Mouse (Mus musculus) neural tube, embryonic 12.5 days (tissue): ENCODE data around the gene Vsx1. TPM values are rescaled to one million over a fixed set of nuclear protein-coding genes. Genes with fewer than 3 reads are reported as not detected.

Experiments used
- ATAC-seq: fragments of 200-750 bp; cut with Nextera tagmentation; 2 replicates; pipeline ENCODE4 v1.8.0; 2017; ENCODE audit warnings: low read depth, mild to moderate bottlenecking, moderate TSS enrichment, moderate library complexity; ENCODE audit not compliant: low FRiP score
- H3K27ac ChIP-seq: fragments of 300-500 bp; sonication (generic); 2 replicates; pipeline ENCODE4 v1.5.1; 2016
- H3K27me3 ChIP-seq: fragments of 300-500 bp; sonication (generic); replicated peaks from 2 replicates; pipeline ENCODE4 v1.6.1; 2016; ENCODE audit warnings: mild to moderate bottlenecking
- H3K36me3 ChIP-seq: fragments of 300-500 bp; sonication (generic); 2 replicates; pipeline ENCODE4 v1.6.1; 2016; ENCODE audit warnings: mild to moderate bottlenecking
- H3K4me1 ChIP-seq: fragments of 300-500 bp; sonication (generic); 2 replicates; pipeline ENCODE4 v1.6.1; 2016
- H3K4me2 ChIP-seq: fragments of 300-500 bp; sonication (generic); replicated peaks from 2 replicates; pipeline ENCODE4 v1.6.1; 2016; ENCODE audit warnings: mild to moderate bottlenecking
- H3K4me3 ChIP-seq: fragments of 300-500 bp; sonication (generic); 2 replicates; pipeline ENCODE4 v1.5.1; 2016
- H3K9ac ChIP-seq: fragments of 300-500 bp; sonication (generic); 2 replicates; pipeline ENCODE4 v1.6.1; 2016; ENCODE audit warnings: mild to moderate bottlenecking
- H3K9me3 ChIP-seq: fragments of 300-500 bp; sonication (generic); 2 replicates; pipeline ENCODE4 v1.6.1; 2016; ENCODE audit warnings: mild to moderate bottlenecking
- WGBS: fragments of 180-500 bp; shearing (Covaris S2); methylation state at CpG from one replicate; pipeline ENCODE4 v1.1.7; 2016; 5-methylcytosine and 5-hydroxymethylcytosine counted together
- polyA plus RNA-seq: library from polyadenylated mRNA; unstranded; fragments of >200 nt; fragmentation: Nextera tagmentation; extraction: Ambion mirVana; gene quantifications from 2 replicates; pipeline ENCODE4 v1.2.1, GENCODE M21; 2016

Vsx1 gene
- 0.51 and 0.63 TPM in 2 replicates for polyA plus RNA-seq

DNA sequence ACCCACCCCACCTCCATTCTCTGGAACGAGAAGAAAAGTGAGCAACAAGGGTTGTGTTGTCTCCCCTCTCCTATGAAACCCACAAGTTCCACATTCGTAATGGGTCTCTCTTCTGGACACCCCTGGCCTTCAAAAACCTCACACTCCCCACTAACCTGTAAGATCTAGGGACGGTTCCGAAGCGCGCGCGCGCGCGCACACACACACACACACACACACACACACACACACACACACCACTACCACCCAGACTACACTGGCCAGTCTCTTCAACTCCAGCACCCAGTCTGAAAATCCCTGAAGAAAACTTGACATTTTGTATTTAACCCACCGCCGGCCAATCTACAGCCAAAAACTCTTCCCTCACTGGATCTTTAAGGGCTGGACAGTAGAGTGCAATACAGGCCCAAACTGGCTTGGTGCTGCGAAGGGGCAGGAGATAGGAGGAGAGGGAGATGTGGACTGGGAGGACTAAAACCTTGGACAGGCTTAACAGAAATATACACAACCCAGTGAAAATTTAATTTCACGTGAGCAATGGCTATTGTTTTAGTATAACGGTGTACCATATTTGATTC is at the start of gene Vsx1:
Gene Vsx1 (minus strand): TSS at position 138 of the 578 bp plus-strand sequence.
- H3K27me3 ChIP-seq, result peaks cover 80% of the 10 kb centered on the region
- H3K27ac ChIP-seq, result no peak within 1 kb of the TSS
- ATAC-seq, result no peak

DNA sequence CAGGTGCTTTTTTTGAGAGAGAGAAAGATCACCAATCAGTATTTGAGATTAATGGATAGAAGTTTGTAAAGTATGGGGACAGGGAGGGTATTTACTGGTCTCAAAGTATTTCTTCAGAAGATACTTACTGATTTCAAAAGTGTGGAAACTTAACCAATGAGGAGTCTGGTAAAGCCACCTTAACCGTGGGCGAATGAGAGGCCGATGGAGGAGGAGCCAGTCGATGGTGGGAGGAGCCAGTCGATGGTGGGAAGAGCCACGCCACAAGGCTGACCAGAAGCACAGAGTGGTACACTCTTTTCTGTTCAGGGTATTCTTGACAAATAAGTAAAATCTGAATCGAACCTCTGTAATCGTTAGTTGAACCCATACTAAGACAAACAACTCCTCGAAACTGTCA is 48.7 kb upstream of the Vsx1 start:
- H3K4me1 ChIP-seq, result 0 out of 2 replicates have a peak, but pooled peaks cover 5% of the 10 kb centered on the region
- no peak overlapping the region for H3K27ac ChIP-seq
- H3K9me3 ChIP-seq, result no peaks in the 10 kb centered on the region
- no peak overlapping the region for H3K4me2 ChIP-seq
- H3K9ac ChIP-seq, result no peak overlapping the region
- H3K36me3 ChIP-seq, result no peaks in the 10 kb centered on the region
- no peak for ATAC-seq
- peaks cover 22% of the 10 kb centered on the region for H3K27me3 ChIP-seq
- 82% methylated on average over 9 of the region's 9 CpGs for WGBS
- H3K4me3 ChIP-seq, result no peak overlapping the region

More for the DNA sequence above, at the start of gene Vsx1:
- WGBS, result 45% methylated on average over 16 of the region's 16 CpGs
- Histone ChIP-seq H3K4me3 (peak within 1 kb of the TSS; percentile 40), H3K4me2 (peak within 1 kb of the TSS; percentile 79), H3K36me3 (no peaks in the 10 kb centered on the region), H3K9me3 (no peaks in the 10 kb centered on the region), H3K4me1 (peaks cover 8% of the 10 kb centered on the region; the same call in 1 of the 2 replicates), H3K9ac (peak within 1 kb of the TSS; percentile 48; the same call in 1 of the 2 replicates)

DNA sequence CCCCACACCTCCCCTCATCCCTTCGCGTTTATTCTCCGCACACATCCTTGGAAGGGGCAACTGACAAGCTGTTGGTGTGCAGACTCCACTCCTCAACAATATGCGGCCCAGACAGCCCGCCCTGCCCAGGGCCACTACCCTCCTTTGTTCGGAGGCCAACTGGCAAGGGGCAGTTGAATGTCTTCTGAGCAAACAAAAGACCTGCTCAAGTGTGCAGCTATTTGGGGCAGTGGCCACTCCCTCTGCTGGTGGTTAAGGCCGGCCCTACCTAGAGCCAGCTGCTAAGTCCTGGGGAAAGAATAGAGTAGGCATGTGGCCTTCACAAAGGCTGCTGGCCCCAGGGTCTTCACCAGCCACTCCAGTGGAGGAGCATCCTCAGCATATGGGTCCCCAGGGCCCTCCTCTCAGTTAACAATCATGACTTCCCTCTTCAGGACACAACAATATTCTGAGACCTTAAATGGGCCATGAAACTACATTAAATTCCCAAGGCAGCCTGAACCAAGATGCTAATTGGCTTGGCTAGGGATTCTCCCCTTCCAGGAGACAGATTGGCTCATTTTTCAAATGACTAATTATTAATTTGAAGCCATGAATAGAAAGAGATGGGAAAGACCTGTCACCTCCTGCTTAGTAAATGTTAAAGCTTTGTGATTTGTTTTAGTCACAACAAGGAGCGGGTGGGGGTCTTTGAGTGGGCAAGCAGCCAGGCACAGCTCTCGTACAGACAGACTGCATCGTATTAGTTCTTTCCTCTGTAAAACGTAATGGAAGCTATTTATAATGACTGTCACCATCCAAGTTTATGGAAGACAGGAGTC is 46.8 kb upstream of the Vsx1 start:
- peak; percentile 99 for ATAC-seq
- Histone ChIP-seq H3K36me3 (no peaks in the 10 kb centered on the region), H3K27ac (no peak overlapping the region), H3K27me3 (peaks cover 18% of the 10 kb centered on the region), H3K9ac (no peak overlapping the region), H3K4me2 (peak overlapping the region; percentile 35; the same call in 1 of the 2 replicates), H3K4me3 (no peak overlapping the region), H3K9me3 (no peaks in the 10 kb centered on the region), H3K4me1 (0 out of 2 replicates have a peak, but pooled peaks cover 5% of the 10 kb centered on the region)
- WGBS, result 19% methylated on average over 11 of the region's 11 CpGs

DNA sequence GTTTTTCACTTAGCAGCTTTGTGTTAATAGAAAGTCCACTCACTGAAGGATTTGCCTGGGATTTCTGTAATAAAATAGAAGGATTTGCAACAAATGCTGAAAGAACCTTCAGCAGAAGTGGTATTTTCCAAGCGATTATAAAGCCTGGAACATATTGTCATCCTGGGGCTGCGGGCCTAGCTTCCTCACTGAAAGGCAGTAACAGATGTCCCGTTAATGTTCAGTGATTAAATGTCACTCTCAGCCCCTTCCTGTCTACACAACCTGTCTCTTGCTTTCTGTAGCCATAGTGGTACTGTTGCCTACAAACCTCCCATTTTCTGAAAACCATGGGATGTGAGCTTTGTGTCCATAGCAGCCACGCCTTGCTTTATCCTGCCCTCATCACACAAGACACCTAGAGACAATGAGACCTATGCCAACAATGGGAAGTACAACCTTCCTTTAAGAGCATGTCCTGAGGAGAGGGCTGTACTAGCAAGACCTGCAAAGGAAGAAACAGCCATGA is 23.1 kb upstream of the Vsx1 start:
- Histone ChIP-seq H3K4me1 (no peaks in the 10 kb centered on the region), H3K9me3 (no peaks in the 10 kb centered on the region), H3K4me3 (no peak overlapping the region), H3K4me2 (no peak overlapping the region), H3K36me3 (no peaks in the 10 kb centered on the region), H3K27me3 (no peaks in the 10 kb centered on the region), H3K27ac (no peak overlapping the region), H3K9ac (no peak overlapping the region)
- WGBS, result 79% methylated on average over 4 of the region's 4 CpGs
- ATAC-seq, result no peak

DNA sequence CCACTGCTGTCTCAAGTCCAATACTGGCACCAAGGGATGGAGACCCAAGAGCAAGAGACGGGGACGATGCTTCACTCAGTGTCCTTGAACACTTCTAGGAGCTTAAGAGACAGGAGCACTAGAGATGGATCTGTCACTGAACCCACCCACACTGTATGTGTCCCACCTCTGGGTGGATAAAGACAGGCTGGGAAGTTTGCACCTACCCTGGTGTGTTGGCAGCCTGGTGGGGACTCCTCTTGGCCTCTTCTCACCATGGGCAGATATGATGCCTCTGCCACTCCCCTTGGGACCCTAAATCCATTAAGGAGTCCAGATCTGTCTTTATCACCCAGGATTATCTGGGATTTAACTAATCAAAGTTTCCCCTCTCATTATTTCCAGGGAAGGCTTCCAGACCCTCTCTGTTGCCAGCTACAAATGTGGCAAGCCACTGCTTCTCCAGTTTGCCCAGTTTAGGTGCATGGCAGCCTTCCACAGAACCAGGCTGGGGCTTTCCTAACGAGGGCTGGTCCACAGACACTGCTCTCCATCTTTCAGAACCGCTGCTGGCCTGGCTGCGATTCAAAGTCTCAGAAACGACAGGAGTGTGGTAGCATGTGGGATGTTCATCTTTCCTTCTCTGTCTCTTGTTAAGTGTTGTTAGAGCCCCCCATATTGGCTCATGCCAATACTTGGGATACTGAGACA is 2.5 kb upstream of the Vsx1 start:
- WGBS, result 82% methylated on average over 6 of the region's 6 CpGs
- Histone ChIP-seq H3K27me3 (peaks cover 64% of the 10 kb centered on the region), H3K4me1 (peaks cover 8% of the 10 kb centered on the region; the same call in 1 of the 2 replicates), H3K4me3 (no peak overlapping the region), H3K27ac (no peak overlapping the region), H3K9ac (no peak overlapping the region), H3K9me3 (no peaks in the 10 kb centered on the region), H3K4me2 (no peak overlapping the region), H3K36me3 (no peaks in the 10 kb centered on the region)
- ATAC-seq, result no peak

GRCm38 (mm10) chr2:150690216-150690615 is 1.1 kb upstream of the Vsx1 start:
- Histone ChIP-seq H3K4me2 (no peak overlapping the region), H3K27ac (no peak overlapping the region), H3K9ac (no peak overlapping the region), H3K4me1 (peaks cover 8% of the 10 kb centered on the region; the same call in 1 of the 2 replicates), H3K36me3 (no peaks in the 10 kb centered on the region), H3K27me3 (peaks cover 78% of the 10 kb centered on the region), H3K4me3 (no peak overlapping the region), H3K9me3 (no peaks in the 10 kb centered on the region)
- 14% methylated on average over 11 of the region's 11 CpGs for whole genome bisulfite sequencing
- no peak for ATAC-seq

GRCm38 (mm10) chr2:150688541-150689186 is 496 bp downstream of the Vsx1 start:
- Histone ChIP-seq H3K4me3 (peak overlapping the region; percentile 40), H3K9ac (peak overlapping the region; percentile 48; the same call in 1 of the 2 replicates), H3K9me3 (no peaks in the 10 kb centered on the region), H3K27me3 (peaks cover 80% of the 10 kb centered on the region), H3K4me1 (peaks cover 8% of the 10 kb centered on the region; the same call in 1 of the 2 replicates), H3K4me2 (peak overlapping the region; percentile 79), H3K27ac (no peak overlapping the region), H3K36me3 (no peaks in the 10 kb centered on the region)
- 2% methylated on average over 44 of the region's 44 CpGs for WGBS
- peak; percentile 56 for ATAC-seq

DNA sequence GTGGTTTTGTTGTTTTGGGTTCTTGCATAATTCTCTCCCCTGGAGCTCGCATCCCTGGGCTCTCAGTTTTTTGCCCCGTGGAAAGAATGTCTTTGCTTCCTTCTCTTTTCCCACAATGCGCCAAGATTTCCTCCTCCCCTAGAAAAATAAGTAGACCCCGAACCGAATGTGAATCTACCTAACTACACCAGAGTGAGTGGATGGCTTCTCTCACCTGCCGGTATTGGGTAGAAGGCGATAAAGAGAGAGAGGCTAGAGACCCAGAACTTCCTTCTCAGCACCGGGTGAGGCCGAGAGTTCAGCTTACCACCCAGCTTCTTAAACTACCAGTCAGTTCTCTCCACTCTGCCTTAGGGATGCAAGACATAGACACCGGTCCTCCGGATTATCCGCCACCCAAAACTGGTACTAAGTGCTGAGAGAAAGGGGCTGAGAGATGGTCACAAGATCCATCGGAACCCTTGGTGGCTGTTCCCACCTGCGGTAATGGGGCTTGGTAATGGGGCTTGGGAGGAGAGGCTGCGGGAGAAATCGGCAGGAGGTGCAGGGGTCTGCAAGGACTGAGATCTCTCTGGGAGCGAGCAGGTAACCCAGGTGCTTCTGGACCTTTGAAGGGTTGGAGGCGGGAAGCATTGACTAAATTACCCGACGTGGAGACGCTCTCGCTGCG is 1.2 kb downstream of the Vsx1 start:
- H3K36me3 ChIP-seq, result no peaks in the 10 kb centered on the region
- H3K27me3 ChIP-seq, result peaks cover 78% of the 10 kb centered on the region
- no peaks in the 10 kb centered on the region for H3K9me3 ChIP-seq
- H3K4me2 ChIP-seq, result peak overlapping the region; percentile 79
- ATAC-seq, result no peak
- 4% methylated on average over 23 of the region's 23 CpGs for WGBS
- H3K9ac ChIP-seq, result peak overlapping the region; percentile 48; the same call in 1 of the 2 replicates
- peaks cover 8% of the 10 kb centered on the region; the same call in 1 of the 2 replicates for H3K4me1 ChIP-seq
- H3K27ac ChIP-seq, result no peak overlapping the region
- peak overlapping the region; percentile 40 for H3K4me3 ChIP-seq

GRCm38 (mm10) chr2:150685389-150685788 is 3.8 kb downstream of the Vsx1 start:
- H3K4me1 ChIP-seq, result peaks cover 8% of the 10 kb centered on the region; the same call in 1 of the 2 replicates
- WGBS, result 90% methylated on average over 9 of the region's 9 CpGs
- H3K36me3 ChIP-seq, result no peaks in the 10 kb centered on the region
- H3K9me3 ChIP-seq, result no peaks in the 10 kb centered on the region
- no peak overlapping the region for H3K9ac ChIP-seq
- no peak overlapping the region for H3K4me3 ChIP-seq
- peaks cover 53% of the 10 kb centered on the region for H3K27me3 ChIP-seq
- H3K27ac ChIP-seq, result no peak overlapping the region
- ATAC-seq, result no peak
- H3K4me2 ChIP-seq, result no peak overlapping the region

DNA sequence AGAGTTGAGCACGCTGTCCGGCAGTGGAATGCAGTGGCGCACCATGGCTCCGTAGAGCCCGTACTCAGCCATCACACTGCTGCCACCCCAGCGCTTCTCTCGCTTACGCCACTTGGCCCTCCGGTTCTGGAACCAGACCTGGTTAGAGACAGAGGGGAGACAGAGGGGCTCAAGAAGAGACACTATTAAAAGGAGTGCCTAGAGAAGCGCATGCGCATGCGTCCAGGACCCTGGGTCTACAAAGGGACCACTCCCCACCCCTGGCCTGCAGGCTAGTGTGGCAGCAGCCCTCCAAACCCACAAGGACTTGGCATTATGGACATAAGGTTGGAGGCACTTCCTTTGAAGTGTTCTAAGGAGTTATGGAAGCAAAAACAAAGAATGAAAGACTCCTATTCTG is 4.7 kb downstream of the Vsx1 start:
- no peak for ATAC-seq
- H3K9ac ChIP-seq, result no peak overlapping the region
- no peak overlapping the region for H3K27ac ChIP-seq
- no peak overlapping the region for H3K4me2 ChIP-seq
- no peaks in the 10 kb centered on the region for H3K9me3 ChIP-seq
- H3K36me3 ChIP-seq, result no peaks in the 10 kb centered on the region
- no peak overlapping the region for H3K4me3 ChIP-seq
- WGBS, result 84% methylated on average over 12 of the region's 12 CpGs
- H3K27me3 ChIP-seq, result peaks cover 45% of the 10 kb centered on the region
- H3K4me1 ChIP-seq, result peaks cover 8% of the 10 kb centered on the region; the same call in 1 of the 2 replicates

DNA sequence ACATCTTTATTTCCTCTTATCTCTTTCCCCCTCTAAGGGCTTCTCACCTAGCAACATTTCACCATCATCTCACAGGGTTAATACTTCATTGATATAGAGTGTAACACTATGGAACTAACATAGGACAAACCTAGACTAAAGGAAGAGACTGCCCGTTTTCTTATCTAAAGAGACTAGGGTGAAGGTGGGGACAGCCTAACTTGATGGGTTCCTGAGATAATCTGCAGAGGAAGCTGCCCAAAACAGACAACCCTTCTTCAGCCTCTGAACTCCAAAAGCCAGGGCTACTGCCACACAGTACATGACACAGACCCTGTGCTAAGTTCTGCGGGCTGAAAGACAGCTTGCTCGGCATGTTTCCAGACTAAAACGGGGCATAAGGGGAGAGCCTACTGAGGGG is 7.6 kb downstream of the Vsx1 start:
- 75% methylated on average over 4 of the region's 4 CpGs for WGBS
- H3K9ac ChIP-seq, result no peak overlapping the region
- H3K9me3 ChIP-seq, result no peaks in the 10 kb centered on the region
- no peaks in the 10 kb centered on the region for H3K4me1 ChIP-seq
- no peak overlapping the region for H3K4me3 ChIP-seq
- no peak for ATAC-seq
- H3K27me3 ChIP-seq, result peaks cover 20% of the 10 kb centered on the region
- no peak overlapping the region for H3K4me2 ChIP-seq
- H3K36me3 ChIP-seq, result no peaks in the 10 kb centered on the region
- no peak overlapping the region for H3K27ac ChIP-seq
